Mouse (Mus musculus) ZHBTc4 (cell line): ENCODE measurements around the gene Myo1f.

Experiments
- DNase-seq: peaks from one replicate; pipeline ENCODE4 v3.0.0-alpha.2; 2011; ENCODE audit warnings: low read depth, low spot score

Myo1f gene

GRCm38 (mm10) chr17:33649781-33650475 lies 94.4 kb downstream of the Myo1f start:
- DNase-seq: peak; percentile 56
